In genomic region chr7:29052821-29053220, GRCm38 (mm10) we compare ENCODE assay signal across 9 mouse cellular contexts.
DNase-seq lines count a peak whose midpoint lies in the region; ATAC-seq and TF ChIP-seq lines count a peak whose summit lies in the region.
"Had no signal": no experiment of that assay in that cellular context is flagged by ENCODE, and none has a peak within 500 bp of the region (broad histone marks: within the 10 kb centered on the region; RNA-seq: fewer than 3 reads in every experiment).

No protein-coding gene starts in this region.

- no peaks in the 10 kb centered on the region for H3K4me1 ChIP-seq in heart, embryonic 11.5 days (ENCODE audit: control insufficient read depth, insufficient read depth, low read length)
- no peaks in the 10 kb centered on the region for H3K4me1 ChIP-seq in midbrain, embryonic 13.5 days (replicated peaks)
- no peaks in the 10 kb centered on the region for H3K4me1 ChIP-seq in midbrain, embryonic 14.5 days (ENCODE audit: control insufficient read depth, insufficient read depth, low read length)
- no peaks in the 10 kb centered on the region for H3K4me1 ChIP-seq in limb, embryonic 14.5 days (ENCODE audit: control insufficient read depth, insufficient read depth, low read length)

- H3K36me3 ChIP-seq in heart, embryonic 11.5 days (ENCODE audit: control insufficient read depth, insufficient read depth, low read length) = no peaks in the 10 kb centered on the region
- no peaks in the 10 kb centered on the region for H3K36me3 ChIP-seq in midbrain, embryonic 13.5 days
- no peaks in the 10 kb centered on the region for H3K36me3 ChIP-seq in midbrain, embryonic 14.5 days (ENCODE audit: control insufficient read depth, insufficient read depth, low read length)
- no peaks in the 10 kb centered on the region; the same call in 1 of the 2 replicates for H3K36me3 ChIP-seq in limb, embryonic 14.5 days (ENCODE audit: control insufficient read depth, insufficient read depth, low read length)

- 3% methylated on average over 19 of the region's 19 CpGs for WGBS in heart, embryonic 11.5 days (ENCODE audit: insufficient replicate concordance)
- 7% methylated on average over 19 of the region's 19 CpGs for WGBS in midbrain, embryonic 13.5 days
- 5% methylated on average over 19 of the region's 19 CpGs for WGBS in midbrain, embryonic 14.5 days
- 5% methylated on average over 19 of the region's 19 CpGs for WGBS in limb, embryonic 14.5 days

- peaks cover 59% of the 10 kb centered on the region for H3K27me3 ChIP-seq in heart, embryonic 11.5 days (ENCODE audit: control insufficient read depth, insufficient read depth, low read length)
- H3K27me3 ChIP-seq in midbrain, embryonic 13.5 days = peaks cover 31% of the 10 kb centered on the region
- H3K27me3 ChIP-seq in midbrain, embryonic 14.5 days (ENCODE audit: control insufficient read depth, insufficient read depth, low read length) = peaks cover 21% of the 10 kb centered on the region
- peaks cover 26% of the 10 kb centered on the region for H3K27me3 ChIP-seq in limb, embryonic 14.5 days (ENCODE audit: control insufficient read depth, insufficient read depth, low read length)

- H3K9me3 ChIP-seq in heart, embryonic 11.5 days (replicated peaks; ENCODE audit: control insufficient read depth, low read length) = no peaks in the 10 kb centered on the region; the same call in none of the 2 replicates
- no peaks in the 10 kb centered on the region for H3K9me3 ChIP-seq in midbrain, embryonic 13.5 days
- H3K9me3 ChIP-seq in midbrain, embryonic 14.5 days (ENCODE audit: control insufficient read depth, low read length) = no peaks in the 10 kb centered on the region
- H3K9me3 ChIP-seq in limb, embryonic 14.5 days (ENCODE audit: control insufficient read depth, low read length) = 0 out of 2 replicates have a peak, but pooled peaks cover 4% of the 10 kb centered on the region

- no peak for TF ChIP-seq POLR2A in limb, embryonic 14.5 days (IDR thresholded peaks at IDR 0.05; ENCODE audit: borderline replicate concordance, extremely low read depth, insufficient read depth, insufficient read length)

- no peak overlapping the region for H3K9ac ChIP-seq in heart, embryonic 11.5 days (ENCODE audit: low read depth, low read length)
- no peak overlapping the region for H3K9ac ChIP-seq in midbrain, embryonic 13.5 days (replicated peaks)
- no peak overlapping the region for H3K9ac ChIP-seq in midbrain, embryonic 14.5 days (replicated peaks; ENCODE audit: low read length)
- 0 out of 2 replicates have a peak overlapping the region, but pooled peaks have one; percentile 25 for H3K9ac ChIP-seq in limb, embryonic 14.5 days (ENCODE audit: low read depth, low read length, severe bottlenecking)

- no peak overlapping the region for H3K4me3 ChIP-seq in heart, embryonic 11.5 days (ENCODE audit: low read depth, low read length)
- H3K4me3 ChIP-seq in midbrain, embryonic 13.5 days (replicated peaks) = no peak overlapping the region
- H3K4me3 ChIP-seq in midbrain, embryonic 14.5 days (replicated peaks; ENCODE audit: low read depth, low read length) = no peak overlapping the region
- peak overlapping the region; percentile 16 for H3K4me3 ChIP-seq in limb, embryonic 14.5 days (replicated peaks; ENCODE audit: low read length)
- H3K4me3 ChIP-seq: gastrocnemius, adult 2 months had no signal

- intact Hi-C loops in heart, postnatal 36 days (cut with DNase I) = no loop called here

- H3K27ac ChIP-seq in heart, embryonic 11.5 days (ENCODE audit: low read depth, low read length) = no peak overlapping the region
- no peak overlapping the region for H3K27ac ChIP-seq in midbrain, embryonic 13.5 days
- H3K27ac ChIP-seq in midbrain, embryonic 14.5 days (replicated peaks; ENCODE audit: low read depth, low read length) = no peak overlapping the region
- H3K27ac ChIP-seq in limb, embryonic 14.5 days (replicated peaks; ENCODE audit: low read depth, low read length) = no peak overlapping the region
- H3K27ac ChIP-seq: gastrocnemius, adult 2 months had no signal

- no peak for DNase-seq in heart, postnatal 36 days
- DNase-seq in midbrain, embryonic 14.5 days = no peak
- DNase-seq in limb, embryonic 14.5 days (ENCODE audit: low spot score) = no peak
- DNase-seq in ovary, adult 18-20 months (ENCODE audit: low spot score) = no peak
- no peak for DNase-seq in gastrocnemius, adult 18-20 months (ENCODE audit: low spot score)
- DNase-seq: gastrocnemius, adult 2 months had no signal

- peak overlapping the region; percentile 11; the same call in 1 of the 2 replicates for H3K4me2 ChIP-seq in heart, embryonic 11.5 days
- no peak overlapping the region for H3K4me2 ChIP-seq in midbrain, embryonic 13.5 days (replicated peaks)
- H3K4me2 ChIP-seq in midbrain, embryonic 14.5 days (ENCODE audit: low read length) = no peak overlapping the region
- peak overlapping the region; percentile 37 for H3K4me2 ChIP-seq in limb, embryonic 14.5 days (replicated peaks; ENCODE audit: low read depth, low read length, severe bottlenecking)

- no peak for ATAC-seq in heart, embryonic 11.5 days (replicated peaks; ENCODE audit: insufficient number of reproducible peaks, low FRiP score, low TSS enrichment)
- ATAC-seq in midbrain, embryonic 13.5 days = 0 out of 2 replicates have a peak, but pooled peaks have one; percentile 30
- ATAC-seq in midbrain, embryonic 14.5 days (ENCODE audit: low FRiP score, low TSS enrichment) = no peak
- ATAC-seq in limb, embryonic 14.5 days (ENCODE audit: low FRiP score, low read depth) = no peak
- no peak for ATAC-seq in megakaryocyte, adult 5-6 weeks (ENCODE audit: poor library complexity, severe bottlenecking)

Comparison
In these comparisons a context has a peak if more than half of its experiments do, and no peak if none do; other contexts are left out.
1. H3K4me2 ChIP-seq: peak in heart, embryonic 11.5 days (single experiment) and limb, embryonic 14.5 days (single experiment); none in midbrain, embryonic 13.5 days (single experiment) and midbrain, embryonic 14.5 days (single experiment).